Mouse (Mus musculus) liver, embryonic 14.5 days (tissue): ENCODE data around the gene Pagr1b.

Source experiments
- CTCF ChIP-seq: IDR thresholded peaks from 2 replicates; pipeline ENCODE4 v1.5.1; 2016; ENCODE audit warnings: antibody characterized with exemption, low read depth, control low read depth
- EP300 ChIP-seq: IDR thresholded peaks from 2 replicates; pipeline ENCODE4 v1.6.1; 2016; ENCODE audit warnings: antibody characterized with exemption, low read depth

GRCm38 (mm10) chr7:126982054-126982453 is 34.2 kb downstream of the Pagr1b start:
- TF ChIP-seq CTCF (no peak), EP300 (no peak)
